Mouse (Mus musculus) spleen, adult 2 months (tissue): ENCODE results near the gene Nudt8. TPM values are rescaled to one million over a fixed set of nuclear protein-coding genes. Genes with fewer than 3 reads are reported as not detected.
A peak's percentile ranks its signal among the peaks of the same experiment; 100 is the strongest.
"Not testable (repeated sequence)": the region's sequence is repeated elsewhere in the genome, so short reads cannot be mapped to it uniquely, and the experiment has no call there.

ENCODE experiments used
- DNase-seq, 2 experiments: peaks; one replicate each; pipeline versions ENCODE4 v3.0.0 to v3.0.0-alpha.2; 2012 to 2021; ENCODE audit warnings: low spot score in 2 of 2, low read depth in 1 of 2
- H3K27ac ChIP-seq: fragments of 200-500 bp; 2 replicates; pipeline ENCODE4 v1.5.1; 2012; ENCODE audit warnings: low read length, inconsistent platforms; ENCODE audit not compliant: insufficient read depth
- H3K27me3 ChIP-seq: fragments of 200-500 bp; 2 replicates; pipeline ENCODE4 v1.6.1; 2012; ENCODE audit warnings: mild to moderate bottlenecking, moderate library complexity, low read length, inconsistent platforms; ENCODE audit not compliant: control insufficient read depth, insufficient read depth
- H3K36me3 ChIP-seq: fragments of 200-500 bp; 2 replicates; pipeline ENCODE4 v1.6.1; 2012; ENCODE audit warnings: mild to moderate bottlenecking, low read length, inconsistent platforms; ENCODE audit not compliant: control insufficient read depth, insufficient read depth
- H3K4me1 ChIP-seq: fragments of 200-500 bp; 2 replicates; pipeline ENCODE4 v1.6.1; 2011; ENCODE audit warnings: inconsistent platforms; ENCODE audit not compliant: control insufficient read depth, insufficient read depth, insufficient read length
- H3K4me3 ChIP-seq: fragments of 200-500 bp; 2 replicates; pipeline ENCODE4 v1.5.1; 2011; ENCODE audit warnings: mild to moderate bottlenecking, inconsistent platforms; ENCODE audit not compliant: insufficient read depth, insufficient read length; ENCODE audit errors: extremely low read depth
- CTCF ChIP-seq: fragments of 200-500 bp; IDR thresholded peaks from 2 replicates; pipeline ENCODE4 v1.5.1; 2011; ENCODE audit warnings: mild to moderate bottlenecking, inconsistent platforms; ENCODE audit not compliant: insufficient read depth, insufficient read length, insufficient replicate concordance; ENCODE audit errors: extremely low read depth
- POLR2A ChIP-seq: fragments of 200-500 bp; IDR thresholded peaks from 2 replicates; pipeline ENCODE4 v1.6.1; 2011; ENCODE audit warnings: low read depth, low read length, inconsistent platforms
- WGBS: fragments of 180-500 bp; shearing (Covaris S2); methylation state at CpG from one replicate; pipeline ENCODE4 v1.1.7; 2018; 5-methylcytosine and 5-hydroxymethylcytosine counted together
- polyA plus RNA-seq: library from polyadenylated mRNA; depleted of rRNA; stranded (reverse); fragments of >200 nt; gene quantifications from 2 replicates; pipeline ENCODE4 v1.2.3, GENCODE M21; 2012; rRNA removed

Gene Nudt8
- polyA plus RNA-seq, 1 experiment = 18.5 TPM

DNA sequence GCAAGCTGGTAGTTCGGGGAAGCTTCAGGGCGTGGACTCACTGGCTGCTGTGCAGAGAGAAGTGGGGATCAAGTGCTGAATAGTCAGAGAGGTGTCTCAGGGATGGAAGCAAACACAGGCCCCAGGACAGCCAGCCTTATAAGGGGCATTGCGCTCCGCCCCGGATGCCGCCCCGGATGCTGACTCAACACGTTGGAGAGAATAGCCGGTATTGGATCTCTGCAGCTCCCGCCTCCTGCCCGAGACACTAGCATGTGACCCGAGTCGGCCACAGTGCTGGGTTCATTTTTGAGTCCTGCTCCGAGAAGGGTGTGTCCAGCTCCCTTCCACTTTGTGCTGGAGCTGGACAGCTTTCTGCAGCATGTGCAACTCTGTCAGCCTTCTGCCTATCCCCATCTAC is 41.7 kb downstream of the Nudt8 start:
- H3K27me3 ChIP-seq = no peaks in the 10 kb centered on the region
- no peak for TF ChIP-seq CTCF
- no peak for TF ChIP-seq POLR2A
- H3K4me1 ChIP-seq = no peaks in the 10 kb centered on the region
- no peaks in the 10 kb centered on the region for H3K36me3 ChIP-seq
- DNase-seq = peak in 1 of 2 experiments; percentile 15
- H3K4me3 ChIP-seq = no peak overlapping the region
- no peak overlapping the region for H3K27ac ChIP-seq
- WGBS = 79% methylated on average over 14 of the region's 14 CpGs

DNA sequence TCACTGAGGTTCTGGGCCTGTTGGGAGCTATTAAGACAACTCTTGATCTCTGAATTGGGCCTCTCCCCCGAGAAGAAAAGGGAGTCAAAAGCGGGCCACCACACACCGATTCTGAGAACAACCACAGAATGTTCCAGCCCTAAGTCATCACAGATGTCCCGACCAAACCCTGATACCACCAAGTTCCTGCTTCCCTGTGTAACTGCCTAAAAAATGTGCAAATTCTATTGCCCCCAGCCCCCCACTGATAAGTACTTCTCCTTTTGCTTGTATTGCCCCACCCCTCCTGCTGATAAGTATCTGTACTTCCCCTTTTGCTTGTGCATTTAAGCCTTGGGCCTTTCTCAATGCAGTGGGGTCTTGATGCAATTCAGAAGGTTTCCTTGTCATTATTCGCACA is 43.7 kb downstream of the Nudt8 start:
- not testable (repeated sequence) for H3K27ac ChIP-seq, H3K4me1 ChIP-seq
- 59% methylated on average over 5 of the region's 5 CpGs for WGBS

DNA sequence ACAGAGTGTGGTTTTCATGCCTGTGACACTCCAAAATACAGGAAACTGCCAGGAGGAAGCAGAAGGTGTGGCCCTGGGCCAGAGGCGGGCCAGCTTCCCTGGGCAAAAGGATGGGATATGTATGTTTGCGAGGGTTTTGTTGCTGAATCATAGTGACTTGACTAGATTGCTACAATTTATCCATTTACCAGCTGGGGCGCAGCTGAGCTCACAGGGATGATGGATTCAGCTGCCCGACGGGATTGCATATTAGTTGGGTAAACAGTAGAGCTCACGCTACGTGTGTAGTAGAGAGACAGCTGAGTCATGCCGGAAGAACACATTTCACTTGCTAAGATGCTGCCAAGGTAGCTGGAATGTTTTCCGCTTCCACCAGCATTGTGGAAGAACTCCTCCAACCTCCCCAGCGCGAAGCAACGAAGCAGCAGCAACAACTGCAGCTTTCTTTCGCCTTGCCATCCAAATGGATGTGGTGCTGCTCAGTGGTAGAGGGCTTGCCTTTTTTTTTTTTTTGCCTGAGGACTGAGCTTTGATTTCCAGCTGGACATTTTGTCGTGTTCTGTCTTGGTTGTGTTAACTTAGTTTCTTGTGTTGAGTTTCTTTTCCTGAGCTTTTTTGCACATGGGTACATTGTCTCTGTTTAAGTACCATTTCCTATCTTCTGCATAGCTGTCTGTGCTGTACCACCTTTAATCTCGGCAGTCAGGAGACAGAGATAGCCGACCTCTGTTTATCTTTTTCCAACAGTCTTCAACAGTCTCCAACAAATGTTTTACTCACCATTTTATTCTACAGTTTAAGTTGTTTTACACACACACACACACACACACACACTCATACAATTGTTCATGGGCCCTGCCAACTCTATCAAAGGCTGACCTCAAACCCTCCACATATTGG is 45.8 kb downstream of the Nudt8 start, which contains the start of gene Gstp2:
Gene Gstp2 (minus strand): TSS at position 58 of the 900 bp plus-strand sequence.
- Histone ChIP-seq H3K27ac (peak within 1 kb of the TSS; percentile 46), H3K36me3 (no peaks in the 10 kb centered on the region), H3K27me3 (no peaks in the 10 kb centered on the region), H3K4me1 (no peaks in the 10 kb centered on the region), H3K4me3 (no peak within 1 kb of the TSS)
- DNase-seq = no peak
- WGBS = 72% methylated on average over 16 of the region's 16 CpGs
- no peak for TF ChIP-seq POLR2A
- no peak for TF ChIP-seq CTCF

More for the DNA sequence above, 43.7 kb downstream of the Nudt8 start:
- H3K27me3 ChIP-seq, DNase-seq, H3K36me3 ChIP-seq, H3K4me3 ChIP-seq: not testable (repeated sequence)

DNA sequence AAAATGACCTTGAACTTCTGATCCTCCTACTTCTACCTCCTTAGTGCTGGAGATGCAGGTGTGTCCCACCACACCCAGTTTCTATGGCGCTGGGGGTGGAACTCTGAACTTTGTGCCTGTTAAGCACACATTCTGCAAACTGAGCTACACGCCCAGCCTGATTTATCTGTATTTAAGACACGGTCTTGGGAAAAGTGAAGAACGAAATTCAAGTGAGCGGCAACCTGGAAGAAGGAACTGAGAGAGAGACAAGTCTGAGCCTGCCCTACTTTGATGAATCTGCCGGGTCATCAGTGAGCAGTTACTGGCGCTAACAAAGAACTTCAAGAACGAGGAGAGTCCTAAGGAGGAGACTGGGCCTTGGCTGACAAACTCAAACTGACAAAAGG is 46.5 kb downstream of the Nudt8 start:
- no peaks in the 10 kb centered on the region for H3K4me1 ChIP-seq
- H3K4me3 ChIP-seq = no peak overlapping the region
- DNase-seq = no peak
- H3K27ac ChIP-seq = no peak overlapping the region
- 72% methylated on average over 8 of the region's 8 CpGs for WGBS
- H3K27me3 ChIP-seq = no peaks in the 10 kb centered on the region
- TF ChIP-seq CTCF = no peak
- no peaks in the 10 kb centered on the region for H3K36me3 ChIP-seq

DNA sequence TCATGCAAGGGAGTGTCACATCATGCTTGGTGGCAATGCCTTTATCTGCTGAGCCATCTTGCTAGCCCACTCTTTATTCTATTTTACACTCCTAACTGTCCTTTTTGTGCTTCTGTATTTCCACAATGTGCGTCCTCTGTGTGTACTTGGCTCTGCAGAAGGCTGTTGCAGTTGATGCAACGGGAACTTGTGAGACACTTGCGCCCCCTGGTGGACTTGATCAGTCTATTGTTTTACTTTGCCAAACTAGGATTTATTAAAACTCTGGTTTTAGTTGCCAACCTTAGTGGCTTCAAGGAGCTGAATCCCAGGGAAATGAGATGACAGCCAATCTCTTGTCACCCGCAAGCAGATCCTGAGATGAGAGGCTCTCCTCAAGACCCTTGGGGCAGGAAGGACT is 47.5 kb downstream of the Nudt8 start:
- H3K4me3 ChIP-seq = no peak overlapping the region
- peak; percentile 67 to 79 for DNase-seq
- H3K27me3 ChIP-seq = no peaks in the 10 kb centered on the region
- no peaks in the 10 kb centered on the region for H3K4me1 ChIP-seq
- TF ChIP-seq POLR2A = no peak
- peak; percentile 75; the same call in 1 of the 2 replicates for TF ChIP-seq CTCF
- 11% methylated on average over 4 of the region's 4 CpGs for WGBS
- no peak overlapping the region for H3K27ac ChIP-seq
- no peaks in the 10 kb centered on the region for H3K36me3 ChIP-seq

DNA sequence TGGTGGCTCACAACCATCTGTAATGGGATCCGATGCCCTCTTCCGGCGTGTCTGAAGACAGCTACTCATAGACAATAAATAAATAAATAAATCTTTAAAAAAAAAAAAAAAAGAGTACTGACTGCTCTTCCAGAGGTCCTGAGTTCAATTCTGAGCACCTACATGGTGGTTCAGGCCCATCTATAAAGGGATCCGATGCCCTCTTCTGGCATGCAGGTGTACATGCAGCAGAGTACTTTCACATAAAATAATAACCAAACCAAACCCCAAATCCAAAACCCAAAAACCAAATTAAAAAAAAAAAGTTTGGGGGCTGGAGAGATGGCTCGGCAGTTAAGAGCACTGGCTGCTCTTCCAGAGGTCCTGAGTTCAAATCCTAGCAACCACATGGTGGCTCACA is 48.7 kb downstream of the Nudt8 start:
- H3K27ac ChIP-seq, H3K36me3 ChIP-seq, H3K4me3 ChIP-seq, H3K4me1 ChIP-seq, H3K27me3 ChIP-seq, DNase-seq: not testable (repeated sequence)
- WGBS = 78% methylated on average over 5 of the region's 5 CpGs

DNA sequence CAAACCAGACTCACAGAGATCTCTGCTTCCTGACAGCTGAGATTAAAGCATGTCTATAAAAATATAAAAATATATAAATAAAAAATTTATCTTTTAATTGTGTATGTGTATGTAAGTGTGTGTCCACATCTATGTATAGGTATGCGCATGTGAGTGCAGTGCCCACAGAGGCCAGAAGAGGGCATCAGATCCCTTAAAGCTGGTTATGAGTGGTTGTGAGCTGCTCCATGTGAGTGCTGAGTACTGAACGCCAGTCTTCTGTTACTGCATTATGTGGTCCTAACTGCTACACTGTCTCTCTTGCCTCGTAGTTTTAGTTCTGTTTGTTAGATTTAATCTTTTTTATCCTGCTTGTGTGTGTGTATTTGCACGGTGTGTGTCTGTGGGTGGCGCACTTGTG is 50.6 kb downstream of the Nudt8 start:
- no peak for DNase-seq

More for the DNA sequence above, 50.6 kb downstream of the Nudt8 start:
- TF ChIP-seq POLR2A = no peak
- TF ChIP-seq CTCF = no peak
- Histone ChIP-seq H3K36me3 (no peaks in the 10 kb centered on the region), H3K4me3 (no peak overlapping the region), H3K4me1 (no peaks in the 10 kb centered on the region), H3K27ac (no peak overlapping the region), H3K27me3 (no peaks in the 10 kb centered on the region)
- WGBS = 99% methylated on average over 5 of the region's 5 CpGs

Other genes with a start within 250 kb of the Nudt8 start
- gene Kmt5b, start 233.2 kb upstream of the Nudt8 start, polyA plus RNA-seq = 13.9 and 14.2 TPM in 2 replicates
- gene Chka, start 148.8 kb upstream of the Nudt8 start, polyA plus RNA-seq = 21.2 and 23.0 TPM in 2 replicates
- gene Tcirg1, start 93.4 kb upstream of the Nudt8 start, polyA plus RNA-seq = 269 and 299 TPM in 2 replicates
- gene Ndufs8, start 87.8 kb upstream of the Nudt8 start, polyA plus RNA-seq = 120 and 161 TPM in 2 replicates
- gene Aldh3b1, start 70.8 kb upstream of the Nudt8 start, polyA plus RNA-seq = 24.6 and 26.1 TPM in 2 replicates
- gene Unc93b1, start 65.4 kb upstream of the Nudt8 start, polyA plus RNA-seq = 753 and 934 TPM in 2 replicates
- 0.07 and 0.20 TPM in 2 replicates for gene Aldh3b3, start 41.9 kb upstream of the Nudt8 start, polyA plus RNA-seq
- 0.65 and 0.79 TPM in 2 replicates for gene Aldh3b2, start 28.3 kb upstream of the Nudt8 start, polyA plus RNA-seq
- 9.6 and 11.1 TPM in 2 replicates for gene Acy3, start 14.0 kb upstream of the Nudt8 start, polyA plus RNA-seq
- not detected in 2 replicates for gene Tbx10, start 7.8 kb upstream of the Nudt8 start, polyA plus RNA-seq
- gene Gm49405, start within 50 bp of the Nudt8 start, polyA plus RNA-seq = 2.9 and 3.1 TPM in 2 replicates
- 12.8 and 13.7 TPM in 2 replicates for gene Doc2g, start 2.7 kb downstream of the Nudt8 start, polyA plus RNA-seq
- gene Ndufv1, start 12.2 kb downstream of the Nudt8 start, polyA plus RNA-seq = 65.5 and 71.3 TPM in 2 replicates
- 179 and 335 TPM in 2 replicates for gene Gstp1, start 37.4 kb downstream of the Nudt8 start, polyA plus RNA-seq
- 17.9 and 132 TPM in 2 replicates for gene Gstp2, start 45.4 kb downstream of the Nudt8 start, polyA plus RNA-seq
- gene Gstp3, start 59.0 kb downstream of the Nudt8 start, polyA plus RNA-seq = 13.0 and 15.7 TPM in 2 replicates
- 7.0 and 8.3 TPM in 2 replicates for gene Cabp2, start 81.0 kb downstream of the Nudt8 start, polyA plus RNA-seq
- gene Cdk2ap2, start 96.6 kb downstream of the Nudt8 start, polyA plus RNA-seq = 247 and 334 TPM in 2 replicates
- 358 and 415 TPM in 2 replicates for gene Pitpnm1, start 99.4 kb downstream of the Nudt8 start, polyA plus RNA-seq
- gene Aip, start 125.3 kb downstream of the Nudt8 start, polyA plus RNA-seq = 85.3 and 99.6 TPM in 2 replicates
- 0.09 and 0.11 TPM in 2 replicates for gene Gpr152, start 139.2 kb downstream of the Nudt8 start, polyA plus RNA-seq
- 1.9 and 2.2 TPM in 2 replicates for gene Cabp4, start 143.5 kb downstream of the Nudt8 start, polyA plus RNA-seq
- gene Coro1b, start 148.0 kb downstream of the Nudt8 start, polyA plus RNA-seq = 386 and 394 TPM in 2 replicates
- gene Ptprcap, start 153.0 kb downstream of the Nudt8 start, polyA plus RNA-seq = 631 and 1,026 TPM in 2 replicates
- gene Rps6kb2, start 162.8 kb downstream of the Nudt8 start, polyA plus RNA-seq = 40.7 and 51.5 TPM in 2 replicates
- gene Carns1, start 174.9 kb downstream of the Nudt8 start, polyA plus RNA-seq = 52.0 and 64.5 TPM in 2 replicates
- 266 and 328 TPM in 2 replicates for gene Tbc1d10c, start 190.7 kb downstream of the Nudt8 start, polyA plus RNA-seq
- 464 and 481 TPM in 2 replicates for gene Ppp1ca, start 191.5 kb downstream of the Nudt8 start, polyA plus RNA-seq
- 53.1 and 62.9 TPM in 2 replicates for gene Rad9a, start 201.1 kb downstream of the Nudt8 start, polyA plus RNA-seq
- 128 and 163 TPM in 2 replicates for gene Clcf1, start 213.7 kb downstream of the Nudt8 start, polyA plus RNA-seq
- gene AC109138.7, start 213.8 kb downstream of the Nudt8 start, polyA plus RNA-seq = not detected in 2 replicates
- 233 and 309 TPM in 2 replicates for gene Pold4, start 231.3 kb downstream of the Nudt8 start, polyA plus RNA-seq